Mouse (Mus musculus): ENCODE results near the gene Hormad2. TPM values are rescaled to one million over a fixed set of nuclear protein-coding genes. Genes with fewer than 3 reads are reported as not detected.

The Hormad2 gene
- polyA plus RNA-seq, 1 experiment from 2014 or later, result not detected

GRCm38 (mm10) chr11:4335810-4336692, 104.9 kb downstream of the Hormad2 start:
- Histone ChIP-seq H3K4me1 (no peaks in the 10 kb centered on the region), H3K4me2 (no peak overlapping the region), H3K4me3 (replicated peaks) (no peak overlapping the region), H3K9me3 (replicated peaks) (no peaks in the 10 kb centered on the region), H3K27ac (replicated peaks) (no peak overlapping the region), H3K27me3 (replicated peaks) (no peaks in the 10 kb centered on the region), H3K36me3 (no peaks in the 10 kb centered on the region), H3K9ac (replicated peaks) (no peak overlapping the region)
- no peak for ATAC-seq (ENCODE audit: low FRiP score)
- 72% methylated on average over 10 of the region's 10 CpGs for WGBS

- WGBS, result 84% methylated on average over 2 of the region's 2 CpGs
- Histone ChIP-seq H3K36me3 (no peaks in the 10 kb centered on the region), H3K4me2 (no peak overlapping the region), H3K4me1 (no peaks in the 10 kb centered on the region), H3K4me3 (replicated peaks) (no peak overlapping the region), H3K9me3 (replicated peaks) (no peaks in the 10 kb centered on the region), H3K27me3 (replicated peaks) (no peaks in the 10 kb centered on the region), H3K9ac (replicated peaks) (no peak overlapping the region), H3K27ac (replicated peaks) (no peak overlapping the region)
- no peak for ATAC-seq (ENCODE audit: low FRiP score)
These were observed 107.9 kb downstream of the Hormad2 start for GRCm38 (mm10) chr11:4332961-4333360.

- 91% methylated on average over 3 of the region's 3 CpGs for WGBS
- H3K4me3 ChIP-seq (replicated peaks), result no peak overlapping the region
- no peaks in the 10 kb centered on the region for H3K27me3 ChIP-seq (replicated peaks)
- H3K36me3 ChIP-seq, result no peaks in the 10 kb centered on the region
- H3K4me2 ChIP-seq, result no peak overlapping the region
- H3K9me3 ChIP-seq (replicated peaks), result no peaks in the 10 kb centered on the region
- no peaks in the 10 kb centered on the region for H3K4me1 ChIP-seq
- no peak overlapping the region for H3K9ac ChIP-seq (replicated peaks)
- no peak for ATAC-seq (ENCODE audit: low FRiP score)
- no peak overlapping the region for H3K27ac ChIP-seq (replicated peaks)
These were observed 112.7 kb downstream of the Hormad2 start for GRCm38 (mm10) chr11:4328188-4328587.

GRCm38 (mm10) chr11:4323481-4323880, 117.4 kb downstream of the Hormad2 start:
- H3K27me3 ChIP-seq (replicated peaks), result no peaks in the 10 kb centered on the region
- no peak for ATAC-seq (ENCODE audit: low FRiP score)

GRCm38 (mm10) chr11:4322943-4323342, 118.0 kb downstream of the Hormad2 start:
- no peak overlapping the region for H3K4me3 ChIP-seq (replicated peaks)
- no peak overlapping the region for H3K27ac ChIP-seq (replicated peaks)
- no peak overlapping the region for H3K4me2 ChIP-seq
- no peaks in the 10 kb centered on the region for H3K9me3 ChIP-seq (replicated peaks)
- no peaks in the 10 kb centered on the region for H3K27me3 ChIP-seq (replicated peaks)
- no peaks in the 10 kb centered on the region for H3K36me3 ChIP-seq
- no peak for ATAC-seq (ENCODE audit: low FRiP score)
- no peak overlapping the region for H3K9ac ChIP-seq (replicated peaks)
- WGBS, result 50% methylated on average over 6 of the region's 6 CpGs
- no peaks in the 10 kb centered on the region for H3K4me1 ChIP-seq

More at GRCm38 (mm10) chr11:4323481-4323880, 117.4 kb downstream of the Hormad2 start:
- no peaks in the 10 kb centered on the region for H3K4me1 ChIP-seq
- WGBS, result 71% methylated on average over 11 of the region's 11 CpGs
- no peak overlapping the region for H3K9ac ChIP-seq (replicated peaks)
- no peak overlapping the region for H3K27ac ChIP-seq (replicated peaks)
- H3K9me3 ChIP-seq (replicated peaks), result no peaks in the 10 kb centered on the region
- no peak overlapping the region for H3K4me2 ChIP-seq
- no peak overlapping the region for H3K4me3 ChIP-seq (replicated peaks)
- no peaks in the 10 kb centered on the region for H3K36me3 ChIP-seq

- ATAC-seq (ENCODE audit: low FRiP score), result no peak
- no peaks in the 10 kb centered on the region for H3K36me3 ChIP-seq
- WGBS, result 78% methylated on average over 4 of the region's 4 CpGs
These were observed 120.0 kb downstream of the Hormad2 start for GRCm38 (mm10) chr11:4320876-4321275.

GRCm38 (mm10) chr11:4319212-4319955, 121.5 kb downstream of the Hormad2 start:
- no peaks in the 10 kb centered on the region for H3K9me3 ChIP-seq (replicated peaks)
- H3K36me3 ChIP-seq, result no peaks in the 10 kb centered on the region
- WGBS, result 94% methylated on average over 14 of the region's 14 CpGs
- no peak for ATAC-seq (ENCODE audit: low FRiP score)
- H3K4me3 ChIP-seq (replicated peaks), result no peak overlapping the region
- H3K9ac ChIP-seq (replicated peaks), result no peak overlapping the region
- no peaks in the 10 kb centered on the region for H3K4me1 ChIP-seq
- no peak overlapping the region for H3K4me2 ChIP-seq
- no peak overlapping the region for H3K27ac ChIP-seq (replicated peaks)
- no peaks in the 10 kb centered on the region for H3K27me3 ChIP-seq (replicated peaks)

More at GRCm38 (mm10) chr11:4320876-4321275, 120.0 kb downstream of the Hormad2 start:
- H3K27ac ChIP-seq (replicated peaks), result no peak overlapping the region
- H3K4me2 ChIP-seq, result no peak overlapping the region
- no peaks in the 10 kb centered on the region for H3K9me3 ChIP-seq (replicated peaks)
- H3K4me3 ChIP-seq (replicated peaks), result no peak overlapping the region
- no peak overlapping the region for H3K9ac ChIP-seq (replicated peaks)
- no peaks in the 10 kb centered on the region for H3K4me1 ChIP-seq
- no peaks in the 10 kb centered on the region for H3K27me3 ChIP-seq (replicated peaks)

GRCm38 (mm10) chr11:4318011-4318410, 122.9 kb downstream of the Hormad2 start:
- no peaks in the 10 kb centered on the region for H3K36me3 ChIP-seq
- no peak overlapping the region for H3K4me2 ChIP-seq
- no peak overlapping the region for H3K4me3 ChIP-seq (replicated peaks)
- H3K9ac ChIP-seq (replicated peaks), result no peak overlapping the region
- H3K27ac ChIP-seq (replicated peaks), result no peak overlapping the region
- no peaks in the 10 kb centered on the region for H3K9me3 ChIP-seq (replicated peaks)
- ATAC-seq (ENCODE audit: low FRiP score), result no peak
- 59% methylated on average over 3 of the region's 3 CpGs for WGBS
- no peaks in the 10 kb centered on the region for H3K4me1 ChIP-seq
- no peaks in the 10 kb centered on the region for H3K27me3 ChIP-seq (replicated peaks)

- Histone ChIP-seq H3K27me3 (replicated peaks) (no peaks in the 10 kb centered on the region), H3K27ac (replicated peaks) (no peak overlapping the region), H3K9me3 (replicated peaks) (no peaks in the 10 kb centered on the region), H3K4me2 (no peak overlapping the region), H3K9ac (replicated peaks) (no peak overlapping the region), H3K4me1 (no peaks in the 10 kb centered on the region), H3K36me3 (no peaks in the 10 kb centered on the region), H3K4me3 (replicated peaks) (no peak overlapping the region)
- WGBS, result 76% methylated on average over 5 of the region's 5 CpGs
- ATAC-seq (ENCODE audit: low FRiP score), result no peak
These were observed 123.6 kb downstream of the Hormad2 start for GRCm38 (mm10) chr11:4317287-4317686.

- H3K27me3 ChIP-seq (replicated peaks), result no peaks in the 10 kb centered on the region
- H3K27ac ChIP-seq (replicated peaks), result no peak overlapping the region
- H3K9me3 ChIP-seq (replicated peaks), result no peaks in the 10 kb centered on the region
- H3K4me3 ChIP-seq (replicated peaks), result no peak overlapping the region
- H3K36me3 ChIP-seq, result no peaks in the 10 kb centered on the region
- H3K4me2 ChIP-seq, result no peak overlapping the region
- WGBS, result 78% methylated on average over 4 of the region's 4 CpGs
- no peak overlapping the region for H3K9ac ChIP-seq (replicated peaks)
- no peak for ATAC-seq (ENCODE audit: low FRiP score)
- no peaks in the 10 kb centered on the region for H3K4me1 ChIP-seq
These were observed 128.7 kb downstream of the Hormad2 start for GRCm38 (mm10) chr11:4312180-4312579.

- H3K4me1 ChIP-seq, result no peaks in the 10 kb centered on the region
- ATAC-seq (ENCODE audit: low FRiP score), result no peak
- H3K27ac ChIP-seq (replicated peaks), result no peak overlapping the region
- H3K9me3 ChIP-seq (replicated peaks), result no peaks in the 10 kb centered on the region
- no peak overlapping the region for H3K4me3 ChIP-seq (replicated peaks)
- H3K9ac ChIP-seq (replicated peaks), result no peak overlapping the region
- WGBS, result 90% methylated on average over 4 of the region's 4 CpGs
- H3K4me2 ChIP-seq, result no peak overlapping the region
- H3K27me3 ChIP-seq (replicated peaks), result no peaks in the 10 kb centered on the region
- H3K36me3 ChIP-seq, result no peaks in the 10 kb centered on the region
These were observed 130.6 kb downstream of the Hormad2 start for GRCm38 (mm10) chr11:4310324-4310723.

- Histone ChIP-seq H3K36me3 (no peaks in the 10 kb centered on the region), H3K9ac (replicated peaks) (no peak overlapping the region)
- 88% methylated on average over 4 of the region's 4 CpGs for WGBS
These were observed 131.3 kb downstream of the Hormad2 start for GRCm38 (mm10) chr11:4309613-4310012.

More at GRCm38 (mm10) chr11:4309613-4310012, 131.3 kb downstream of the Hormad2 start:
- H3K4me3 ChIP-seq (replicated peaks), result no peak overlapping the region
- H3K27ac ChIP-seq (replicated peaks), result no peak overlapping the region
- no peaks in the 10 kb centered on the region for H3K4me1 ChIP-seq
- no peaks in the 10 kb centered on the region for H3K27me3 ChIP-seq (replicated peaks)
- ATAC-seq (ENCODE audit: low FRiP score), result no peak
- H3K9me3 ChIP-seq (replicated peaks), result no peaks in the 10 kb centered on the region
- no peak overlapping the region for H3K4me2 ChIP-seq
